Mouse (Mus musculus) embryonic facial prominence, embryonic 12.5 days (tissue): Measurements from ENCODE around the gene Krtcap3. TPM values are rescaled to one million over a fixed set of nuclear protein-coding genes. Genes with fewer than 3 reads are reported as not detected.

Source experiments
- ATAC-seq: fragments of 200-750 bp; cut with Nextera tagmentation; 2 replicates; pipeline ENCODE4 v1.8.0; 2017; ENCODE audit not compliant: insufficient number of reproducible peaks, insufficient read depth, low FRiP score, low TSS enrichment
- H3K27ac ChIP-seq: fragments of 300-500 bp; sonication (generic); 2 replicates; pipeline ENCODE4 v1.5.1; 2016; ENCODE audit warnings: mild to moderate bottlenecking
- H3K27me3 ChIP-seq: fragments of 300-500 bp; sonication (generic); 2 replicates; pipeline ENCODE4 v1.6.1; 2016; ENCODE audit warnings: mild to moderate bottlenecking, moderate library complexity
- H3K36me3 ChIP-seq: fragments of 300-500 bp; sonication (generic); 2 replicates; pipeline ENCODE4 v1.6.1; 2016; ENCODE audit warnings: mild to moderate bottlenecking
- H3K4me1 ChIP-seq: fragments of 300-500 bp; sonication (generic); 2 replicates; pipeline ENCODE4 v1.6.1; 2016
- H3K4me2 ChIP-seq: fragments of 300-500 bp; sonication (generic); replicated peaks from 2 replicates; pipeline ENCODE4 v1.6.1; 2016; ENCODE audit warnings: mild to moderate bottlenecking, moderate library complexity
- H3K4me3 ChIP-seq: fragments of 300-500 bp; sonication (generic); 2 replicates; pipeline ENCODE4 v1.5.1; 2016; ENCODE audit warnings: mild to moderate bottlenecking
- H3K9ac ChIP-seq: fragments of 300-500 bp; sonication (generic); 2 replicates; pipeline ENCODE4 v1.6.1; 2016; ENCODE audit warnings: mild to moderate bottlenecking, moderate library complexity
- H3K9me3 ChIP-seq: fragments of 300-500 bp; sonication (generic); 2 replicates; pipeline ENCODE4 v1.6.1; 2016; ENCODE audit warnings: mild to moderate bottlenecking, moderate library complexity
- WGBS: fragments of 180-500 bp; shearing (Covaris S2); methylation state at CpG from one replicate; pipeline ENCODE4 v1.1.7; 2016; 5-methylcytosine and 5-hydroxymethylcytosine counted together
- polyA plus RNA-seq: library from polyadenylated mRNA; unstranded; fragments of >200 nt; fragmentation: Nextera tagmentation; extraction: Ambion mirVana; gene quantifications from 2 replicates; pipeline ENCODE4 v1.2.1, GENCODE M21; 2016

Gene Krtcap3
- polyA plus RNA-seq, 1 experiment from 2014 or later = 14.7 TPM

- Histone ChIP-seq H3K9ac (no peak overlapping the region), H3K36me3 (peaks cover 80% of the 10 kb centered on the region), H3K4me1 (peaks cover 32% of the 10 kb centered on the region), H3K27ac (no peak overlapping the region), H3K27me3 (no peaks in the 10 kb centered on the region), H3K9me3 (no peaks in the 10 kb centered on the region), H3K4me2 (no peak overlapping the region), H3K4me3 (no peak overlapping the region)
- 90% methylated on average over 8 of the region's 8 CpGs for WGBS
- ATAC-seq = no peak
Observed at GRCm38 (mm10) chr5:31254901-31255300, 3.4 kb downstream of the Krtcap3 start.

DNA sequence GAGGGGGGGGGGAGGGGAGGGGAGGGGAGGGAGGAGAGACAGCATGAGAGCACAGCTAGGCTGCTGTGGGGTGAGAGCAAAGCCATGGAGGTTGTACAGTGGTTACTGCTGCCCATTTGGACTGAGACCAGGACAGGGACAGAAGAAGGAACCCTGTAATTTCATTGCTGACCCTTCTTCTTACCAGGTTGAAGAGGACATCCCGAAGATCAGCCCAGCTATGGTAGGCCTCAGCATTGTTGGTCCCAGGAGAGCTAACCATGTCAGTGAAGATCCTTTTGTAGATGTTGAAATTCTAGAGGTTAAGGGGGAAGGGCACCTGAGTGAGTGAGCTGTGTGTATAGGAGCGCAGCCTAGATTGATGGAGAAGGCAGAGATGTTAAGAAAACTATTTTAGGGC, 3.9 kb downstream of the Krtcap3 start:
- H3K9ac ChIP-seq = no peak overlapping the region
- WGBS = 85% methylated on average over 2 of the region's 2 CpGs
- H3K27me3 ChIP-seq = no peaks in the 10 kb centered on the region
- H3K36me3 ChIP-seq = peaks cover 80% of the 10 kb centered on the region
- peaks cover 32% of the 10 kb centered on the region for H3K4me1 ChIP-seq
- no peaks in the 10 kb centered on the region for H3K9me3 ChIP-seq
- H3K27ac ChIP-seq = no peak overlapping the region
- no peak for ATAC-seq
- no peak overlapping the region for H3K4me3 ChIP-seq
- H3K4me2 ChIP-seq = no peak overlapping the region

DNA sequence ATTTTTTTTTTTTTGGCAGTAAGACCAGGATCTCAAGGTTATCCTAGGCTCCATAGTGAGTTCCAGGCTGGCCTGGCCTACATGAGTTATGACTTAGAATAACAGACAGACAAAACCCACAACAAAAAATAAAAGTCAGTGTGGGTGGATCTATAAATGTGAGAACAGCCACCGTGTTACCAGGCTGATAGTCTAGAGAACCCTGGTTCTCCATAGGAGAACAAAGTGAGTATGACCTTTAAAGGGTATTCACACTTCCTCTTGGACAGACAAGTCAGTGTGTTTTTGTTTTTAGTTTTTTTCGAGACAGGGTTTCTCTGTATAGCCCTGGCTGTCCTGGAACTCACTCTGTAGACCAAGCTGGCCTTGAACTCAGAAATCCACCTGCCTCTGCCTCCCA, 4.5 kb downstream of the Krtcap3 start:
- Histone ChIP-seq H3K4me3 (no peak overlapping the region), H3K27ac (no peak overlapping the region), H3K9ac (no peak overlapping the region), H3K36me3 (peaks cover 80% of the 10 kb centered on the region), H3K4me1 (peaks cover 26% of the 10 kb centered on the region), H3K27me3 (no peaks in the 10 kb centered on the region), H3K4me2 (no peak overlapping the region), H3K9me3 (no peaks in the 10 kb centered on the region)
- WGBS = 91% methylated on average over 2 of the region's 2 CpGs
- ATAC-seq = no peak

GRCm38 (mm10) chr5:31257616-31258015, 6.1 kb downstream of the Krtcap3 start:
- H3K27ac ChIP-seq = no peak overlapping the region

GRCm38 (mm10) chr5:31266101-31266500, 14.6 kb downstream of the Krtcap3 start:
- no peak for ATAC-seq
- 86% methylated on average over 7 of the region's 7 CpGs for WGBS
- no peak overlapping the region for H3K4me3 ChIP-seq
- peaks cover 90% of the 10 kb centered on the region for H3K36me3 ChIP-seq
- no peak overlapping the region for H3K9ac ChIP-seq
- H3K27ac ChIP-seq = no peak overlapping the region
- H3K9me3 ChIP-seq = no peaks in the 10 kb centered on the region
- H3K4me1 ChIP-seq = no peaks in the 10 kb centered on the region
- H3K4me2 ChIP-seq = no peak overlapping the region
- no peaks in the 10 kb centered on the region for H3K27me3 ChIP-seq

More at GRCm38 (mm10) chr5:31257616-31258015, 6.1 kb downstream of the Krtcap3 start:
- 81% methylated on average over 11 of the region's 11 CpGs for WGBS
- Histone ChIP-seq H3K36me3 (peaks cover 82% of the 10 kb centered on the region), H3K27me3 (no peaks in the 10 kb centered on the region), H3K4me2 (no peak overlapping the region), H3K9me3 (no peaks in the 10 kb centered on the region), H3K4me3 (no peak overlapping the region), H3K4me1 (peaks cover 9% of the 10 kb centered on the region), H3K9ac (no peak overlapping the region)
- no peak for ATAC-seq

DNA sequence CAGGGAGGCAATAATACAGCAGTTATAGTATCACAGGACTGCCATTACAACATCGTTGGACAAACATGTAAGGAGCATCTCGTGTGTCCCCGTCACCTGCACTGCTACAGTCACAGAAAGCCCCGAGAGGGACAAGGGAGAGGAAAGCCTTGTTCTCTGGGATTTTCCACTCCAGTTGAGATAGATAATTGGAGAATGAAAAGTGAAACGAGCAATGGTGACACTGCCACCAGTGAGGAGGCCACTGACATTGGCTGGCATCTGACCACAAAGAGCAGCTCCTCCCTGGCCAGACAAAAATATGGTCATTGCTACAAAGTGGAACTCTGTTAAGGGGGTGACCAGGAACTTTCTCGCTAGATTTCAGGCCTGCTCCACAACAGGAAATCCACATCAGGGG, 16.2 kb downstream of the Krtcap3 start:
- ATAC-seq = no peak
- Histone ChIP-seq H3K4me2 (no peak overlapping the region), H3K36me3 (peaks cover 87% of the 10 kb centered on the region), H3K9ac (no peak overlapping the region), H3K4me1 (no peaks in the 10 kb centered on the region), H3K27me3 (no peaks in the 10 kb centered on the region), H3K9me3 (no peaks in the 10 kb centered on the region), H3K27ac (no peak overlapping the region), H3K4me3 (no peak overlapping the region)
- WGBS = 78% methylated on average over 6 of the region's 6 CpGs

- Histone ChIP-seq H3K36me3 (peaks cover 68% of the 10 kb centered on the region), H3K9ac (no peak overlapping the region), H3K4me2 (no peak overlapping the region), H3K4me3 (no peak overlapping the region), H3K27ac (no peak overlapping the region), H3K4me1 (no peaks in the 10 kb centered on the region), H3K9me3 (no peaks in the 10 kb centered on the region), H3K27me3 (no peaks in the 10 kb centered on the region)
- 91% methylated on average over 6 of the region's 6 CpGs for WGBS
- ATAC-seq = no peak
Observed at GRCm38 (mm10) chr5:31273018-31273417, 21.5 kb downstream of the Krtcap3 start.

DNA sequence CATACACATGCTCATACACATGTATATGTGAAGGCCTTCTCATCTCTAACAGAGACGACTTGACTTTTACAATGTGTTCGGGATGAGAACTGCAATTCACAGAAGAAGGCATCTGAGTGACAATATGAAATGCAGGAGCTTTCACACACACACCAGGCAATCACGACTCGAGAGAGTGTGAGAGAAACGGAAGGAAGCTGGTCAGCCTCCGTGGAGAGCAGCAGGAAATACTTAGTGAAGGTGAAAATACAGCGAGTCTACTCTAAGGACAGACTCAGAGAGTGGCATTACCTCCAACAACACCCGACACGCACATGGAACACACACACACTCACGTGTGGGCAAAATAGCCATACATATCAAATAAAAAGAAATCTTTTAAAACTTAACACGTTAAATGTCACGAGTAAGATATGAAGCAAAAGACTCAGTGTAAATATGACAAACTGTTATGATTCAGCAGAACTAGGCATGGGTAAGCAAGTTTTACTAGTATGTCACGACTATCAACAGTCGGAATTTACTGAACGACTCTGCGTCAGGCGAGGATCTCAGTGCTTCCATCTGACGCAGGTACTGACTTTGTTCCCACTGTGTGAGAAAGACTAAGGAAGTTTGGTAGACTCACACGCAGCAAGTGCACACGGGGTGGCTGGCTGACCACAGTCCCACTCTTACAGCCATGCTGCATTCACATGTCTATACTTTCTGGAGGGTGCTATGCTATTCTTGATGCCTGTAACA, 27.9 kb downstream of the Krtcap3 start:
- Histone ChIP-seq H3K9ac (no peak overlapping the region), H3K27me3 (no peaks in the 10 kb centered on the region), H3K4me3 (no peak overlapping the region), H3K4me2 (no peak overlapping the region), H3K4me1 (no peaks in the 10 kb centered on the region), H3K27ac (no peak overlapping the region), H3K36me3 (peaks cover 83% of the 10 kb centered on the region), H3K9me3 (no peaks in the 10 kb centered on the region)
- WGBS = 88% methylated on average over 20 of the region's 20 CpGs
- no peak for ATAC-seq

DNA sequence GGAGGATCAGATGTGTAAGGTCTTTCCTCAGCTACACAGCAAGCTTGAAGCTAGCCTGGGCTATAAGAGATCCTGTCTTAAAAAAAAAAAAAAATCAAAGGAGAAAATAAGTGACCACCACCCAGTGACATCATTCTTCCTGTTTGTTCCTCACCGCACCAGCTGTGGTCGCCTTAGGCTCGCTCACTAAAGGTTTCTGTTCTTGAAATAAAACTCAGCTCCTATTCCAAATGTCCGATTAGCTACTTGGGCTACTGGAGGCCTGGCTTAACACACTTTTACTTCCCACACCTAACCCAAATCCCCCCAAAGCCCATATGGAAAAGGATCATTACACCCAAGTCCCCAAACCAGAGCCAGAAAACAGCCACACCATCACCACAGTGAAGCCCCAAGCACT, 36.7 kb downstream of the Krtcap3 start:
- Histone ChIP-seq H3K9me3 (no peaks in the 10 kb centered on the region), H3K4me2 (no peak overlapping the region), H3K9ac (no peak overlapping the region), H3K27me3 (no peaks in the 10 kb centered on the region), H3K36me3 (peaks cover 44% of the 10 kb centered on the region), H3K4me3 (no peak overlapping the region), H3K4me1 (peaks cover 10% of the 10 kb centered on the region), H3K27ac (no peak overlapping the region)
- WGBS = 83% methylated on average over 4 of the region's 4 CpGs
- no peak for ATAC-seq

- Histone ChIP-seq H3K4me1 (peaks cover 10% of the 10 kb centered on the region), H3K4me3 (no peak overlapping the region), H3K9me3 (no peaks in the 10 kb centered on the region), H3K27ac (no peak overlapping the region), H3K4me2 (no peak overlapping the region), H3K27me3 (no peaks in the 10 kb centered on the region), H3K36me3 (peaks cover 44% of the 10 kb centered on the region), H3K9ac (no peak overlapping the region)
- 86% methylated on average over 3 of the region's 3 CpGs for whole genome bisulfite sequencing
- no peak for ATAC-seq
Observed at GRCm38 (mm10) chr5:31288655-31289054, 37.2 kb downstream of the Krtcap3 start.

- 85% methylated on average over 3 of the region's 3 CpGs for WGBS
- Histone ChIP-seq H3K27me3 (no peaks in the 10 kb centered on the region), H3K36me3 (peaks cover 33% of the 10 kb centered on the region), H3K4me3 (peak overlapping the region; percentile 53; the same call in 1 of the 2 replicates), H3K9ac (peak overlapping the region; percentile 60; the same call in 1 of the 2 replicates), H3K4me1 (peaks cover 17% of the 10 kb centered on the region), H3K27ac (no peak overlapping the region), H3K9me3 (no peaks in the 10 kb centered on the region), H3K4me2 (peak overlapping the region; percentile 79)
- ATAC-seq = no peak
Observed at GRCm38 (mm10) chr5:31289626-31290230, 38.2 kb downstream of the Krtcap3 start.
